Mouse (Mus musculus): ENCODE data around the gene Eif2s1. TPM values are rescaled to one million over a fixed set of nuclear protein-coding genes. Genes with fewer than 3 reads are reported as not detected.

Gene Eif2s1
- 184 and 188 TPM in 2 replicates for polyA plus RNA-seq (2016; fragmentation: Nextera tagmentation; extraction: Ambion mirVana)

- no peaks in the 10 kb centered on the region for H3K9me3 ChIP-seq
- H3K27ac ChIP-seq: peak within 1 kb of the TSS; percentile 88
- 0 out of 2 replicates have a peak, but pooled peaks cover 6% of the 10 kb centered on the region for H3K36me3 ChIP-seq (replicated peaks)
- peak within 1 kb of the TSS; percentile 91 for H3K4me2 ChIP-seq
- peaks cover 25% of the 10 kb centered on the region for H3K4me1 ChIP-seq
- under 1% methylated on average over 55 of the region's 55 CpGs for WGBS
- peak within 1 kb of the TSS; percentile 91 for H3K4me3 ChIP-seq (replicated peaks)
- no peaks in the 10 kb centered on the region for H3K27me3 ChIP-seq
- peak within 1 kb of the TSS; percentile 87 for H3K9ac ChIP-seq
- peak; percentile 100 for ATAC-seq (ENCODE audit: low FRiP score)
Measured at GRCm38 (mm10) chr12:78861496-78862253, at the start of gene Eif2s1, which contains the start of gene Atp6v1d. TSS of gene Eif2s1 (plus strand) at chr12:78861819. TSS of gene Atp6v1d (minus strand) at chr12:78861638.

- no peak for ATAC-seq (ENCODE audit: low FRiP score)
- Histone ChIP-seq H3K4me3 (replicated peaks) (no peak overlapping the region), H3K36me3 (replicated peaks) (no peaks in the 10 kb centered on the region)
Measured at GRCm38 (mm10) chr12:78814437-78814836, 47.2 kb upstream of the Eif2s1 start.

GRCm38 (mm10) chr12:78834496-78834895 is 27.1 kb upstream of the Eif2s1 start:
- Histone ChIP-seq H3K4me3 (replicated peaks) (no peak overlapping the region), H3K9me3 (no peaks in the 10 kb centered on the region), H3K4me1 (no peaks in the 10 kb centered on the region), H3K36me3 (replicated peaks) (peaks cover 41% of the 10 kb centered on the region), H3K9ac (no peak overlapping the region), H3K27me3 (no peaks in the 10 kb centered on the region), H3K4me2 (no peak overlapping the region), H3K27ac (no peak overlapping the region)
- 96% methylated on average over 2 of the region's 2 CpGs for WGBS
- no peak for ATAC-seq (ENCODE audit: low FRiP score)

More at GRCm38 (mm10) chr12:78814437-78814836, 47.2 kb upstream of the Eif2s1 start:
- H3K4me2 ChIP-seq: no peak overlapping the region
- H3K27ac ChIP-seq: no peak overlapping the region
- no peaks in the 10 kb centered on the region for H3K9me3 ChIP-seq
- H3K9ac ChIP-seq: no peak overlapping the region
- no peaks in the 10 kb centered on the region for H3K27me3 ChIP-seq
- H3K4me1 ChIP-seq: no peaks in the 10 kb centered on the region

- H3K9ac ChIP-seq: no peak overlapping the region
- no peaks in the 10 kb centered on the region for H3K4me1 ChIP-seq
- ATAC-seq (ENCODE audit: low FRiP score): no peak
- H3K4me2 ChIP-seq: no peak overlapping the region
- peaks cover 58% of the 10 kb centered on the region for H3K36me3 ChIP-seq (replicated peaks)
- H3K9me3 ChIP-seq: no peaks in the 10 kb centered on the region
- H3K27me3 ChIP-seq: no peaks in the 10 kb centered on the region
- no peak overlapping the region for H3K27ac ChIP-seq
- H3K4me3 ChIP-seq (replicated peaks): no peak overlapping the region
- 91% methylated on average over 4 of the region's 4 CpGs for WGBS
Measured at GRCm38 (mm10) chr12:78839906-78840305, 21.7 kb upstream of the Eif2s1 start.

GRCm38 (mm10) chr12:78842429-78842828 is 19.2 kb upstream of the Eif2s1 start:
- Histone ChIP-seq H3K4me3 (replicated peaks) (no peak overlapping the region), H3K27me3 (no peaks in the 10 kb centered on the region), H3K9me3 (no peaks in the 10 kb centered on the region), H3K4me1 (no peaks in the 10 kb centered on the region), H3K27ac (no peak overlapping the region), H3K36me3 (replicated peaks) (peaks cover 53% of the 10 kb centered on the region), H3K4me2 (no peak overlapping the region), H3K9ac (no peak overlapping the region)
- no peak for ATAC-seq (ENCODE audit: low FRiP score)
- WGBS: 100% methylated on average over 1 of the region's 1 CpGs

- no peak overlapping the region for H3K27ac ChIP-seq
- no peaks in the 10 kb centered on the region for H3K4me1 ChIP-seq
- H3K4me3 ChIP-seq (replicated peaks): no peak overlapping the region
- no peaks in the 10 kb centered on the region for H3K27me3 ChIP-seq
- H3K9ac ChIP-seq: no peak overlapping the region
- WGBS: 94% methylated on average over 4 of the region's 4 CpGs
- no peaks in the 10 kb centered on the region for H3K9me3 ChIP-seq
- no peak for ATAC-seq (ENCODE audit: low FRiP score)
- H3K36me3 ChIP-seq (replicated peaks): peaks cover 57% of the 10 kb centered on the region
- no peak overlapping the region for H3K4me2 ChIP-seq
Measured at GRCm38 (mm10) chr12:78848246-78848645, 13.4 kb upstream of the Eif2s1 start.

GRCm38 (mm10) chr12:78860921-78861495 is 611 bp upstream of the Eif2s1 start:
- H3K27me3 ChIP-seq: no peaks in the 10 kb centered on the region
- peak overlapping the region; percentile 91 for H3K4me3 ChIP-seq (replicated peaks)
- H3K27ac ChIP-seq: peak overlapping the region; percentile 68
- 0 out of 2 replicates have a peak, but pooled peaks have one; percentile 1 for ATAC-seq (ENCODE audit: low FRiP score)
- WGBS: under 1% methylated on average over 30 of the region's 30 CpGs
- peak overlapping the region; percentile 91 for H3K4me2 ChIP-seq
- peak overlapping the region; percentile 80 for H3K9ac ChIP-seq
- H3K9me3 ChIP-seq: no peaks in the 10 kb centered on the region
- peaks cover 25% of the 10 kb centered on the region for H3K4me1 ChIP-seq
- 0 out of 2 replicates have a peak, but pooled peaks cover 6% of the 10 kb centered on the region for H3K36me3 ChIP-seq (replicated peaks)

GRCm38 (mm10) chr12:78862254-78862730 is 673 bp downstream of the Eif2s1 start:
- Histone ChIP-seq H3K4me1 (peaks cover 25% of the 10 kb centered on the region), H3K36me3 (replicated peaks) (0 out of 2 replicates have a peak, but pooled peaks cover 8% of the 10 kb centered on the region), H3K9ac (peak overlapping the region; percentile 87), H3K4me2 (peak overlapping the region; percentile 91), H3K9me3 (no peaks in the 10 kb centered on the region), H3K27ac (peak overlapping the region; percentile 88), H3K27me3 (no peaks in the 10 kb centered on the region), H3K4me3 (replicated peaks) (peak overlapping the region; percentile 91)
- 0% methylated on average over 22 of the region's 22 CpGs for WGBS
- no peak for ATAC-seq (ENCODE audit: low FRiP score)

- WGBS: 100% methylated on average over 1 of the region's 1 CpGs
- H3K27ac ChIP-seq: no peak overlapping the region
- H3K9me3 ChIP-seq: no peaks in the 10 kb centered on the region
- H3K4me3 ChIP-seq (replicated peaks): no peak overlapping the region
- H3K4me1 ChIP-seq: peaks cover 14% of the 10 kb centered on the region
- no peak overlapping the region for H3K4me2 ChIP-seq
- no peak for ATAC-seq (ENCODE audit: low FRiP score)
- no peaks in the 10 kb centered on the region for H3K27me3 ChIP-seq
- H3K36me3 ChIP-seq (replicated peaks): peaks cover 30% of the 10 kb centered on the region
- no peak overlapping the region for H3K9ac ChIP-seq
Measured at GRCm38 (mm10) chr12:78865434-78865833, 3.8 kb downstream of the Eif2s1 start.

GRCm38 (mm10) chr12:78868115-78868514 is 6.5 kb downstream of the Eif2s1 start:
- 86% methylated on average over 1 of the region's 1 CpGs for WGBS
- peaks cover 42% of the 10 kb centered on the region for H3K36me3 ChIP-seq (replicated peaks)

GRCm38 (mm10) chr12:78874581-78874980 is 13.0 kb downstream of the Eif2s1 start:
- Histone ChIP-seq H3K9ac (no peak overlapping the region), H3K9me3 (no peaks in the 10 kb centered on the region), H3K36me3 (replicated peaks) (peaks cover 55% of the 10 kb centered on the region), H3K4me2 (no peak overlapping the region), H3K27ac (no peak overlapping the region), H3K4me3 (replicated peaks) (no peak overlapping the region), H3K27me3 (no peaks in the 10 kb centered on the region), H3K4me1 (no peaks in the 10 kb centered on the region)
- 97% methylated on average over 3 of the region's 3 CpGs for WGBS
- ATAC-seq (ENCODE audit: low FRiP score): no peak

More at GRCm38 (mm10) chr12:78868115-78868514, 6.5 kb downstream of the Eif2s1 start:
- Histone ChIP-seq H3K27ac (no peak overlapping the region), H3K9ac (no peak overlapping the region), H3K4me3 (replicated peaks) (no peak overlapping the region), H3K9me3 (no peaks in the 10 kb centered on the region), H3K4me1 (peaks cover 3% of the 10 kb centered on the region), H3K4me2 (no peak overlapping the region), H3K27me3 (no peaks in the 10 kb centered on the region)
- no peak for ATAC-seq (ENCODE audit: low FRiP score)

- Histone ChIP-seq H3K4me2 (no peak overlapping the region), H3K9me3 (no peaks in the 10 kb centered on the region), H3K4me3 (replicated peaks) (no peak overlapping the region), H3K36me3 (replicated peaks) (peaks cover 23% of the 10 kb centered on the region), H3K9ac (no peak overlapping the region), H3K27ac (no peak overlapping the region), H3K4me1 (no peaks in the 10 kb centered on the region), H3K27me3 (no peaks in the 10 kb centered on the region)
- 74% methylated on average over 1 of the region's 1 CpGs for WGBS
- ATAC-seq (ENCODE audit: low FRiP score): no peak
Measured at GRCm38 (mm10) chr12:78890062-78890461, 28.4 kb downstream of the Eif2s1 start.

Measured in forebrain, embryonic 12.5 days (tissue).